Mouse (Mus musculus): ENCODE data around the gene Krtap5-1. TPM values are rescaled to one million over a fixed set of nuclear protein-coding genes. Genes with fewer than 3 reads are reported as not detected.
A peak's percentile ranks its signal among the peaks of the same experiment; 100 is the strongest.
"Not testable (repeated sequence)": the region's sequence is repeated elsewhere in the genome, so short reads cannot be mapped to it uniquely, and the experiment has no call there.

The Krtap5-1 gene
- total RNA-seq (2014; rRNA removed), result not detected in 2 replicates
- not detected in 2 replicates for polyA plus RNA-seq (2015; fragmentation: Nextera tagmentation; extraction: Ambion mirVana)

- not testable (repeated sequence) for H3K27me3 ChIP-seq (ENCODE audit: insufficient read depth, low read length); H3K36me3 ChIP-seq (ENCODE audit: insufficient read depth, low read length); H3K9me3 ChIP-seq (ENCODE audit: low read length); H3K4me2 ChIP-seq (ENCODE audit: low read depth, low read length); H3K9ac ChIP-seq (replicated peaks; ENCODE audit: low read length); H3K27ac ChIP-seq; DNase-seq (ENCODE audit: low spot score); H3K4me3 ChIP-seq (ENCODE audit: low read length); H3K4me1 ChIP-seq (ENCODE audit: insufficient read depth, low read length); ATAC-seq
These were observed at the start of gene Krtap5-1 for GRCm38 (mm10) chr7:142297018-142297417. TSS of gene Krtap5-1 (minus strand) at chr7:142297118.

- ATAC-seq (no peak), DNase-seq (ENCODE audit: low spot score) (no peak)
- 82% methylated on average over 3 of the region's 3 CpGs for WGBS
- H3K9ac ChIP-seq (replicated peaks; ENCODE audit: low read length), result no peak overlapping the region
- H3K9me3 ChIP-seq (ENCODE audit: low read length), result no peaks in the 10 kb centered on the region
- no peak overlapping the region for H3K4me2 ChIP-seq (ENCODE audit: low read depth, low read length)
- no peaks in the 10 kb centered on the region for H3K36me3 ChIP-seq (ENCODE audit: insufficient read depth, low read length)
- H3K4me3 ChIP-seq (ENCODE audit: low read length), result no peak overlapping the region
- no peaks in the 10 kb centered on the region for H3K4me1 ChIP-seq (ENCODE audit: insufficient read depth, low read length)
- H3K27ac ChIP-seq, result no peak overlapping the region
- no peaks in the 10 kb centered on the region for H3K27me3 ChIP-seq (ENCODE audit: insufficient read depth, low read length)
- no peak for TF ChIP-seq CTCF (IDR thresholded peaks at IDR 0.05; ENCODE audit: low read depth)
These were observed 45.3 kb upstream of the Krtap5-1 start for GRCm38 (mm10) chr7:142342247-142342640.

GRCm38 (mm10) chr7:142341564-142342246 is 44.8 kb upstream of the Krtap5-1 start:
- Histone ChIP-seq H3K36me3 (ENCODE audit: insufficient read depth, low read length) (no peaks in the 10 kb centered on the region), H3K9ac (replicated peaks; ENCODE audit: low read length) (no peak overlapping the region), H3K27me3 (ENCODE audit: insufficient read depth, low read length) (no peaks in the 10 kb centered on the region), H3K4me1 (ENCODE audit: insufficient read depth, low read length) (no peaks in the 10 kb centered on the region), H3K4me2 (ENCODE audit: low read depth, low read length) (no peak overlapping the region), H3K4me3 (ENCODE audit: low read length) (no peak overlapping the region), H3K27ac (no peak overlapping the region), H3K9me3 (ENCODE audit: low read length) (no peaks in the 10 kb centered on the region)
- DNase-seq (ENCODE audit: low spot score) (no peak), ATAC-seq (no peak)
- 77% methylated on average over 10 of the region's 10 CpGs for WGBS
- TF ChIP-seq CTCF (IDR thresholded peaks at IDR 0.05; ENCODE audit: low read depth), result no peak

GRCm38 (mm10) chr7:142340269-142340970 is 43.5 kb upstream of the Krtap5-1 start:
- Histone ChIP-seq H3K4me1 (ENCODE audit: insufficient read depth, low read length) (no peaks in the 10 kb centered on the region), H3K36me3 (ENCODE audit: insufficient read depth, low read length) (no peaks in the 10 kb centered on the region), H3K27me3 (ENCODE audit: insufficient read depth, low read length) (no peaks in the 10 kb centered on the region), H3K27ac (no peak overlapping the region), H3K4me2 (ENCODE audit: low read depth, low read length) (no peak overlapping the region), H3K4me3 (ENCODE audit: low read length) (no peak overlapping the region), H3K9ac (replicated peaks; ENCODE audit: low read length) (no peak overlapping the region), H3K9me3 (ENCODE audit: low read length) (no peaks in the 10 kb centered on the region)
- WGBS, result 61% methylated on average over 10 of the region's 10 CpGs
- no peak for ATAC-seq
- DNase-seq (ENCODE audit: low spot score), result no peak
- no peak for TF ChIP-seq CTCF (IDR thresholded peaks at IDR 0.05; ENCODE audit: low read depth)

- TF ChIP-seq CTCF (IDR thresholded peaks at IDR 0.05; ENCODE audit: low read depth), result no peak
- Histone ChIP-seq H3K9me3 (ENCODE audit: low read length) (no peaks in the 10 kb centered on the region), H3K9ac (replicated peaks; ENCODE audit: low read length) (no peak overlapping the region), H3K27ac (no peak overlapping the region), H3K4me3 (ENCODE audit: low read length) (no peak overlapping the region), H3K4me1 (ENCODE audit: insufficient read depth, low read length) (no peaks in the 10 kb centered on the region), H3K36me3 (ENCODE audit: insufficient read depth, low read length) (no peaks in the 10 kb centered on the region), H3K4me2 (ENCODE audit: low read depth, low read length) (no peak overlapping the region), H3K27me3 (ENCODE audit: insufficient read depth, low read length) (no peaks in the 10 kb centered on the region)
- 58% methylated on average over 8 of the region's 8 CpGs for WGBS
- no peak for ATAC-seq
- peak; percentile 59 for DNase-seq (ENCODE audit: low spot score)
These were observed 38.2 kb upstream of the Krtap5-1 start for GRCm38 (mm10) chr7:142335151-142335550.

GRCm38 (mm10) chr7:142334246-142334645 is 37.3 kb upstream of the Krtap5-1 start:
- Histone ChIP-seq H3K27ac (no peak overlapping the region), H3K4me1 (ENCODE audit: insufficient read depth, low read length) (no peaks in the 10 kb centered on the region), H3K4me3 (ENCODE audit: low read length) (no peak overlapping the region), H3K4me2 (ENCODE audit: low read depth, low read length) (no peak overlapping the region), H3K27me3 (ENCODE audit: insufficient read depth, low read length) (no peaks in the 10 kb centered on the region), H3K36me3 (ENCODE audit: insufficient read depth, low read length) (no peaks in the 10 kb centered on the region), H3K9ac (replicated peaks; ENCODE audit: low read length) (no peak overlapping the region), H3K9me3 (ENCODE audit: low read length) (no peaks in the 10 kb centered on the region)
- DNase-seq (ENCODE audit: low spot score) (peak; percentile 96), ATAC-seq (peak; percentile 87)
- 0% methylated on average over 3 of the region's 3 CpGs for WGBS
- peak; percentile 98 for TF ChIP-seq CTCF (IDR thresholded peaks at IDR 0.05; ENCODE audit: low read depth)

GRCm38 (mm10) chr7:142332741-142333140 is 35.8 kb upstream of the Krtap5-1 start:
- DNase-seq (ENCODE audit: low spot score); H3K9ac ChIP-seq (replicated peaks; ENCODE audit: low read length); H3K36me3 ChIP-seq (ENCODE audit: insufficient read depth, low read length); H3K4me2 ChIP-seq (ENCODE audit: low read depth, low read length); H3K4me1 ChIP-seq (ENCODE audit: insufficient read depth, low read length); H3K9me3 ChIP-seq (ENCODE audit: low read length); H3K27me3 ChIP-seq (ENCODE audit: insufficient read depth, low read length); H3K27ac ChIP-seq; H3K4me3 ChIP-seq (ENCODE audit: low read length); ATAC-seq: not testable (repeated sequence)
- 51% methylated on average over 3 of the region's 9 CpGs for WGBS
